Mouse (Mus musculus) c-Kit-positive CD71-negative TER-119-negative erythroid progenitor cells, embryonic 14.5 days (primary cell): ENCODE measurements around the gene Mief1.

Experiments used
- DNase-seq: peaks from one replicate; pipeline ENCODE4 v3.0.0-alpha.2; 2013; ENCODE audit warnings: low read depth

Mief1 gene

DNA sequence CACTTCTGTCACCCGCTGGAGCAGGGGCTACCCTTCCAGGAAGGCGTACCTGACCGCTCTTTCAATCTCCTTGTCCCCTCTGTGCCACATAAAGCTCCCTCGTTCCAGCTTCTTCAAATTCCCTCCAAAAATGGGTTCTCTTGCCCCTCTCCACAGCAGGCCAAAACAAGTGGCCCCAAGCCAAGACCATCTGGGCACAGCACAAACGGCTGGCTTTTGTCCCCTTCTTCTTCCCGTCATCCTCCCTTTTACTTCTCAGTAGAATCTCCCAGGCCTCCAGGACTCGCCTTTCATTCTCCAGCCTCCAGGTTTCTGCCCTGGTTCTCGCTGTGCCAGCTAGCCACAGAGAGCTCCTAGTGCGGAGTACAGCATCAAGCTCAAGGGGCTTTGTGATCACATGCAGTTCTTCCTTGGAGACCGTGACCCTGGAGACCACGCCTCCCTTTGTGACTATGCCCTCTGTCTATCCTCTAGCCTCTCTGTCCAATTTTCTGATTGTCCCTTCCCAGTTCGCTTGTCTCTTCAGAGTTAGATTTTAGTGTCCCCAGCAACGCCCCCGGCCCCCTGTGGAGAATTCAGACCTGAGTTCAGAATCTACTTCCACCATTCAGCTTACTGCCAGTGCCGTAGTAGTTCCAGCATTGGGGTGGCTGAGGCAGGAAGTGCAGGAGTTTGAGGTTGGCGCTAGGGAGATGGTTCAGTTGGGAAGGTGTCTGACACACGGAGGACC lies 5.6 kb upstream of the Mief1 start:
- DNase-seq: no peak

DNA sequence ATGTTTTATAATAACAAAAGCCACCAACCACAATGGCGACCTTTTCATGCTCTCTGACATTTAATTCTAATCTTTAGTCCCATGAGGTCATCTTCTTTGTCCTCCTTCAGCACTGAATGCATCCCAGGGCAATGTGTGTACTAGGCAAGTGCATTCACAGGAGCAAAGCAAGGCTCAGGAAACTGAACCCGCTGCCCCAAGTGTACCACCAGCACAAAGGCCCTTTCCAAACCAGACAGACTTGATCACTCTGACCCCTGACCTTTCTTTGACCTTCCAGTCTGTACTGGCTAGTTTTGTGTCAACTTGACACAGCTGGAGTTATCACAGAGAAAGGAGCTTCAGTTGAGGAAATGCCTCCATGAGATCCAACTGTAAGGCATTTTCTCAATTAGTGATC lies 1.5 kb upstream of the Mief1 start:
- no peak for DNase-seq

DNA sequence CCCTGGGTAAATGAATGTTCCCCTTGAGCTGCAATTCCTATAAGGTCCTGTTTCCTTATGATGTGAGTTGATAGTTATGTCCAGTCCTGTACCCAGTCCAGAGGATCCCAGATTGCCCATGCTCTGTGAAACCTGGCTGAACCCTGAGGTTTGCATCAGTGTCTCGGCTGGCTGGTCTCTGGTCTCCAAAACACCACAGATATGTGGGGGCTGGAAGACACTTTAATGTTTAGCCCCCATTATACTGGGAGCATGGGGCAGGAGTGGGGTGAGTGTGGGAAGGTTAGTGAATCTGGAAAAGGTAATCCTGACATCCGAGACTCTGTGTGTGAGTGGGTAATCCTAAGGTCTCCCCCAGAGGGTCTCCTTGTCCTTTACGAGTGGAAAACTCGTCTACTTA lies 765 bp upstream of the Mief1 start:
- no peak for DNase-seq

DNA sequence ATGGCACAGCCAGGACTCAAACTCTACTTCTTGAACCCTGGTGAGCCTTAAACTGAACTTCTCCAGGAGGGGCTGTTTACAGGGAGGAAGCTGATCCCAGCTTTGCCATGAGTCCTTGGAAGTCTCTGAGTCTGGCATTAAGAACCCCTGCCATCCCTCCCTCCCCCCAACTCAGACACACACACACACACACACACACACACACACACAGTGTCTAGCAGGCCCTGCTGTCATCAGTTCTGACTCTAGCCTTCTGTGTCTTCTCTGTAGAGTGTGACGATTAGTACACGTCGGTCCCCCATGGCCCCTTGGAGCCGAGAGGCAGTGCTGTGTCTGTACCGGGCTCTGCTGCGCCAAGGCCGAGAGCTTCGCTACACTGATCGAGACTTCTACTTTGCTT lies 1.7 kb downstream of the Mief1 start, which contains the start of gene AC140267.1:
Gene AC140267.1, plus strand, starts transcription at position 301 of the 400 bp plus-strand sequence.
- DNase-seq: no peak

DNA sequence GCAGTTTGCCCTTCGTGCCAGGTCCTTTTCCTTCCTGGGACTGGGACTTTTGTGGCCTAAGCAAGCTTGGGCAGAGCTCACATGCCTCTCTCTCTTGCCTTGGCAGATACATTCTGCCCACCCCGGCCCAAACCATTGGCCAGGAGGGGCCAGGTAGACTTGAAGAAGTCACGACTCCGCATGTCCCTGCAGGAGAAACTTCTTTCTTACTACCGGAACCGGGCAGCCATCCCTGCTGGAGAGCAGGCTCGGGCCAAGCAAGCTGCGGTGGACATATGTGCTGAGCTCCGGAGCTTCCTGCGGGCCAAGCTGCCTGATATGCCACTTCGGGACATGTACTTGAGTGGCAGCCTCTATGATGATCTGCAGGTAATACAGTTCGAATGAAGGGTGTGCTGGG lies 14.3 kb downstream of the Mief1 start:
- no peak for DNase-seq

DNA sequence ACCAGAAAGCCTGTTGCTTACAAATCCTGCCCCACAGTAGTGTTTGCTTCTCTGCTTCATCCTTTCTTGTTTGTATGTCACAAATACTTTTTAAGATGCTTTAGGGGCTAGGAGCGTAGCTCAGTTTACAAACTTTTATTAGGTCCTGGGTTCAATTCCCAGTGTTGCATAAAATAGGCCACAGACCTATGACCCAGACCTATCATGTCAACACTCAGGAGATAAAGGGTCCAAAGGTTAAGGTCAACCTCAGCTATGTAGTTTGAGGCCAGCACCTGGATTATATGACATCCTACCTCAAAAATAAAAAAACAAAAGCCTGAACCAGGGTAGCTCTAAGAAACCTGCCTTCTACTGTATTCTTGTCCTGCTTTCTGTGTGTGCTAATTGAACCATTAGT lies 14.8 kb downstream of the Mief1 start:
- no peak for DNase-seq

DNA sequence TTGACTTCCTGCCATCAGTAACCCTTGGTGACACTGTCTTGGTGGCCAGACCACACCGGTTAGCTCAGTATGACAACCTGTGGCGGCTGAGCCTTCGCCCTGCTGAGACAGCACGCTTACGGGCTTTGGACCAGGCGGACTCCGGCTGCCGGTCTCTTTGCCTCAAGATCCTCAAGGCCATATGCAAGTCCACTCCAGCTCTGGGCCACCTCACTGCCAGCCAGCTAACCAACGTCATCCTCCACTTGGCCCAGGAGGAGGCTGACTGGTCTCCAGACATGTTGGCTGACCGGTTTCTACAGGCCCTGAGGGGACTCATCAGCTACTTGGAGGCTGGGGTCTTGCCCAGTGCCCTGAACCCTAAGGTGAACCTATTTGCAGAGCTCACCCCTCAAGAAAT lies 15.9 kb downstream of the Mief1 start:
- no peak for DNase-seq

DNA sequence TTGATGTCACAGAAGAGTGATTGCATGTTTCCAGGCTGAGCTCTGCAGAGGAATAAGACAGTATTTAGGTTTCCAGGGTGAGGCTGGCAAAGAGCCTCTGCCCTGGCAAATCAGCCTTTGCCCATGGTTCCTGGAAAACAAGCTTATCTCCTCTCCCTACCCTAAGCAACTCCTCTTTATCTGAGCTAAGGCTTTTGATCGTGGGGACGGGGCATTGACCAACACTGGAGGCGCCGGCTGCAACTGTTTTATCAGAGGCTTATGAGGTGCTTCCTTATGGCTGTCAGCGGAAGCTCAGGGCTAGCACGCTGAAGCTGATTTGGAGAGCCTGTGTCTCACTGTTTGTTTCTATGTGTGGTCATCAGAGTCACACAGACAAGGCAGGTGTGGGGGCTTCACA lies 16.8 kb downstream of the Mief1 start:
- DNase-seq: no peak

DNA sequence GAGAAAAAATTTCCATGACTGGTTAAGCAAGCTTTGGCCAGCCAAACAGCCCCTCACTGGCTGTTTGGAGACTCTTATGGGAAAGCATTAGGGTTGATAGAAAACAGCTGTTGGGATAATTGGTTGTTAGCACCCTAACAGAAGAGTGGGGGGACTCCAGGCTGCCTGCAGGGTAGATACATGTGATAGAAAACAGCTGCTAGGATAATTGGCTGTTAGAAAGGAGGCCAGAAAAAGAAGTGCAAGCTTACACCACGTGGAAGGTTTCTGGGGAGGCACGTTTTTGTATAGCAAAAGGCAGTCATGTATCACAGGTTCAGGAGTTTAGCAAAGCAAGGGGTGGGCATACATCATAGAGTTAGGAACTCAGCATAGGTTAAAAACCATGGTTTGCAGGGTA lies 19.7 kb downstream of the Mief1 start:
- DNase-seq: no peak

DNA sequence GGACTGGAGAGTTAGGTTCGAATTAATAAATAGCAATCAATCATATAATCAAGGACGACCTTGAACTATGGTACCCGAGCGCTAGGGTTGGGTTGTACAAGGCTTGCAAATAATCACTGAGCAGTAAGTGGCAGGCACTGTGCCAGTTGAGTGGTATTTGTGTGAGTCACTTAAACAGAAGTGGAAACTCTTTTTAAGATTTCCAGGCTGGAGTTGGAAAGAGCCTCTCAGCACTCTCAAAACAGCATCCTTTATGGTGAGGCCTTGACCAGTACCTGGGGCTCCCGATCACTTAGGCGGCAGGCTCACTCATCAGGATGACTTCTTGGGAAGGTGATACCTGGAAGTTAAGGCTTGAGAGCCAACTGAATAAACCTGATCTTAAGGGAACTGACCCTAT lies 20.4 kb downstream of the Mief1 start:
- DNase-seq: no peak

DNA sequence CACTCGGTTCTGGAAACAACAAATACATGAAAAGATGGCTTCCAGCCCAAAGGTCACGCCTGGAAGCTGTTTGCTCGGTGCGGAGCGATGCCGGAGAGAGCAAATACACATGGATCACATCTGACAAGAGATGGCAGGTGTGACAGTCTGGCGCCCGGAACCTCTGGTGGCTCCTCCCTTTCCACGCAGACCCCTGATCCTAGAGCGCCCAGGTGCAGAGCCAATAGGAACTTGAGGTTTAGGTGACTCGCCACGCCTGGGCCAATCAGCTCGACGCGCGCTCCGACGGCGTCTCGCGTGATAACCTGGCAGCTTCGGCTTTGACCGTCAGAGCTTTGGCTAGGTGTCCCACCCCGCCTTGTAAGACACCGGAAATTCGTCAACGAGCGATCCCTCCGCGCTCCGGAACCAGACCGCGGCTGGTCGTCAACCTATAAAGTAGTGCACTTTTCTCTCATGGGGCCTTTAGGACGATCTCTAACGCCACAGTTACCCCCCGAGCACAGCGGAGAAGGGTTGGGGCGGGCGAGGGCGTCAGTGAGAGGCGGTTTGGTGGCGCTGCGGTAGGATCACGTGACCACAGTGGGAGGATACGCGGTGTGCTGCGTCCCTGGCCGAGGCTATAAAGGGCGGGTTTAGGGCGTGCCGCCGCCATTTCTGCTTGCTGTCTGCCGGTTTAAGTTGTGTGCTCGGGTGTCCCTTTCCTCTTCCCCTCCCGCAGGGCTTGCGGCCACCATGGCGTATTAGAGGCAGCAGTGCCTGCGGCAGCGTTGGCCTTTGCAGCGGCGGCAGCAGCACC lies 21.2 kb downstream of the Mief1 start, which contains the start of gene Atf4:
Gene Atf4, plus strand, starts transcription at position 338 of the 799 bp plus-strand sequence.
- DNase-seq: peak; percentile 95

DNA sequence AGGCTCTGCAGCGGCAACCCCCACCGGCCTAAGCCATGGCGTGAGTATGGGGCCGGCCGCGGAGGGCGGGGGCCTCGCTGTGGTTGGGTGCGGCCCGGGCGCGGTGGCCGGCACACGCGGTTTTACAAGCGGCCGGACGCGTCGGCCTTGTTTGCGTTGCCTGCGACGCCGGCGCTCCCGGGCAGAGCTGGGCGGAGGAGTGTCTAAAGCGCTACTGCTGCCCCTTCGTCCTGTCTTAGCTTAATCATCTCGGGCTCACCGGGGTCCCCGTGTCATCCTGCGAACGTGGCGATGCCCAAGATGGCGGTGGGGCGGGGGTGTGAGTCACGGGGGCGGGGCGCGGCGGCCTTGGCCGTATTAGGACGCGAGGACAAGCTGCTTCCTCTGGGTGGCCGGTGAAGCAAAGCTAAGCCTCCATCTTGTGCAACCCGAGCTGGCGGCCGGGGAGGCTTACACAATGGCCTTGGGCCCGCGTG lies 21.9 kb downstream of the Mief1 start:
- peak; percentile 74 for DNase-seq

DNA sequence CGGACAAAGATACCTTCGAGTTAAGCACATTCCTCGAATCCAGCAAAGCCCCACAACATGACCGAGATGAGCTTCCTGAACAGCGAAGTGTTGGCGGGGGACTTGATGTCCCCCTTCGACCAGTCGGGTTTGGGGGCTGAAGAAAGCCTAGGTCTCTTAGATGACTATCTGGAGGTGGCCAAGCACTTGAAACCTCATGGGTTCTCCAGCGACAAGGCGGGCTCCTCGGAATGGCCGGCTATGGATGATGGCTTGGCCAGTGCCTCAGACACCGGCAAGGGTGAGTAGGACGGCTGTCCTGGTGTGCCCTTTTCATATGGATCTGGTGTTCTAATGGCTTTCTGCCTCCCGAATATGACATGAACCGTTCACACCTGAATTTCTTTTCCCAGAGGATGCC lies 22.4 kb downstream of the Mief1 start:
- no peak for DNase-seq

DNA sequence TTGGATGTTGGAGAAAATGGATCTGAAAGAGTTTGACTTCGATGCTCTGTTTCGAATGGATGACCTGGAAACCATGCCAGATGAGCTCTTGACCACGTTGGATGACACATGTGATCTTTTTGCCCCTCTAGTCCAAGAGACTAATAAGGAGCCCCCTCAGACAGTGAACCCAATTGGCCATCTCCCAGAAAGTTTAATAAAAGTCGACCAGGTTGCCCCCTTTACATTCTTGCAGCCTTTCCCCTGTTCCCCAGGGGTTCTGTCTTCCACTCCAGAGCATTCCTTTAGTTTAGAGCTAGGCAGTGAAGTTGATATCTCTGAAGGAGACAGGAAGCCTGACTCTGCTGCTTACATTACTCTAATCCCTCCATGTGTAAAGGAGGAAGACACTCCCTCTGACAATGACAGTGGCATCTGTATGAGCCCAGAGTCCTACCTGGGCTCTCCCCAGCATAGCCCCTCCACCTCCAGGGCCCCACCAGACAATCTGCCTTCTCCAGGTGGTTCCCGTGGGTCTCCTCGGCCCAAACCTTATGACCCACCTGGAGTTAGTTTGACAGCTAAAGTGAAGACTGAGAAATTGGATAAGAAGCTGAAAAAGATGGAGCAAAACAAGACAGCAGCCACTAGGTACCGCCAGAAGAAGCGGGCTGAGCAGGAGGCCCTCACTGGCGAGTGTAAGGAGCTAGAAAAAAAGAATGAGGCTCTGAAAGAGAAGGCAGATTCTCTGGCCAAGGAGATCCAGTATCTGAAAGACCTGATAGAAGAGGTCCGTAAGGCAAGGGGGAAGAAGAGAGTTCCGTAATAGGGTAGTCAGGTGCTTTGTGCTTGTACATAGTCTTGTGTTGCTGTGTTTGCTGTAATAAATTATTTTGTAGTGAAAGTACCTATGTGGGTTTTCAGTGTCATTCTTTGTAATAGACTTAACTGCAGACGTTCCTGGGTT lies 23.1 kb downstream of the Mief1 start:
- no peak for DNase-seq

DNA sequence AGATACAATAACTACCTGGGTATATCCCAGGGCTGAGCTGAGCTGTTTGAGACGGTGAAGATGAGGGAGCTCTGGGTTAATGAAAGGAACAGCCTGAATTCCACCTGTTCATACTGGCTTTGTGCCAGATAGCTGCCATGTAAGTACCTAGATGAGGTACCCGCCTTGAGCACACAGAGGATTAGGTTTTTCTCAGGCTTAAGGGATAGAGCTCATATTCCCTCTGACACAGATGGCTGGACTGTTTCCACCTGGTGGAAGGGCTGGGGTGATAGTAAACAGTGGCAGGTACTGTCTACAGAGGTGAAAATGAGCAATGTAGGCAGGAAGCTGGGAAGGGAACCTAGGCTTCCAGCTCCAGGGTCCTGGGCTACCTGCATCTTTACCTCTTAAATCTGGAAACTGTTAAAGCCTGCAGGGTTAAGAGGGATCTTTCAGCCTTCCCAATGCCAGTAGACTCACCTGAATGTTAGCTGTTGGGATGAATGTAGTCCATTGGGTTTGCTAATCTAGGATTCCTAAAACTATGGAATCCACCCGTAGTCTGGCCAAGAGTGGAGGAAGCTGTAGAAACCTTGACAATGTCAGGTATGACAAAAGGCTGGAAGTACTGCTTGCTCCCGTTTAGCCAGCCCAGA lies 23.9 kb downstream of the Mief1 start:
- DNase-seq: no peak

DNA sequence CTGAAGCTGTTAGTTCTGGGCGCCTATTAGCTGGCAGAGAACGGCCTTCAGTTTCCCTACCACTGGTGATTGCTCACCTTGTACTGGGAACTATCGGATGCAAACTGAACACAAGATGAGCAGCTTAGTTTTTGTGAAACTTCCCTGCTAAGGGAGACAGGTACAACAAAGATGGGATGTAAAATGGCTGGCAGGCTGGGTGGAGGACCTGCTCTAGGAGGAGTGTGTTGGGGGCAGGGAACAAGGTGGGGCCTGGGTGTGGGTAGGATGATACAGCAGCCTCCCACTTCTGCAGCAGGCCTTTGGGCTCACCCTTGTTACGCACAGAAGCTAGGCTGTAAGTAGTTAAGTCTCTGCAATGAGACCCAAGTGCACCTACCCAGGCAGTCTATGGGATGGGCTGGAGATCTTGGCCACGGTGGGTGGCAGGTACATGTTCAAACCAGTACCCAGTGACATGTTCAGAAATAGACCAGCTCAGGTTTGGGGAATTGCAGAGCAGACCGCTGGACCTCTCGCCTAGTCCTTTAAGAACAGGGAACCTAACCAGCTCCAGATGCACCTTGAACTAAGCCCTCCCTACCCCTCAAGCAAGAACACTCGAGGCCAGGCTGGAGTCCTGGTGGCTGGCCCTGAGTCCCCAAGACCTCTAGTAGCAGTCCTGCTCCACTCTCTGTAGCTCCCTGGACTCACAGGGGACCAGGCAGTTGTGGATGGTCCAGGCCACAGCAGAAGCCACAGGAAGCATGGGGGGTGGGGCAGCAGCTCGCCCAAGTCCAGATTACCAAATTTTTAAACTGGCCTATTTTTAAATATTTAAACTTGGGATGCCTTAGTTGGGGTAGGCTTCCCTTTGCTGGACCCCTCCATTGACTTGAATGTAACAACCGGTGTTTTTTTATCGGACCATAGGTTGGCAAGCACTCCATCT lies 24.7 kb downstream of the Mief1 start:
- DNase-seq: no peak

DNA sequence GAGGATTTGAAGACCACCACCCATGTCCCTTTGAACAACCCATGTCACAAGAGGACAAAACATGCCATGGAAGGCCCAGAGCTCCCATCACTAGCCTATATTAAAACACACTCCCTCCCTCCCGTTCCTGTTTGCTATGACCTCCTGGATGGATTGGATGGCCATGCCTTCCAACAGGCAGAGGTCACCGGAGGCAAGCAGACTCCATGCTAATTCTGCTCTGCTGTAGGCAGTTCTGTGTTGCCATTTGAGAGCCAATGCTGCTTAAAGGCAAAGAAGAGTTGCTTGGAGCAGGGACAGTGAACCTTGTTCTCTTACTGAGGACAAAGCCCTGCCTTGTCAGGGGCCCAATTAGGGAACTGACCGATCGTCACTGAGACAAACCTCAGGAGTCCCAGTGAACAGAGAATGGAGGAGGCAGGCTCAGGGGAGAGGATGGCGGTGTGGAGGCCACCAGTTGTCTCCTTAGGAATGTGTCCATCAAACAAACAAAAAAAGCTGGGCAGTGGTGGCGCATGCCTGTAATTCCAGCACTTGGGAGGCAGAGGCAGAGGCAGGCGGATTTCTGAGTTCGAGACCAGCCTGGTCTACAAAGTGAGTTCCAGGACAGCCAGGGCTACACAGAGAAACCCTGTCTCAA lies 25.7 kb downstream of the Mief1 start:
- no peak for DNase-seq

DNA sequence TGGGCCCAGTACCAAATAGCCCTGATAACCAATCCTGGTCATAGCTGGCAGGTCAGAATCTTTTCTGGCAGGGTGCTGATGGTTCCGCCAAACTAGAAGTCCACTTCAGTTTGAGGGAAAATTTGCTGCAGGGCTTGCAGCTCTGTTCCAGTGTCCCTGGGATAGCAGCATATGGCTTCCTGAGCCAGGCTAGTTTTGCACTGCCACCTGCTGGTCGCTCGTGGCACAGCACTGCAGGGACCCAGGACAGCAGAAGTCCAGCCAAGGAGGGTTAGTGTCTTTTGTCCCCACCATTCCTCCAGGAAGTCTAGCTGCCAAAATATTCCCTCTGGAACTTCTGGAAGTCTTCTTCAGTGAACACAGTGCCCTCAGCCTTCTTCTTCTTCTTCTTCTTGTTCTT lies 26.9 kb downstream of the Mief1 start:
- DNase-seq: peak; percentile 74

DNA sequence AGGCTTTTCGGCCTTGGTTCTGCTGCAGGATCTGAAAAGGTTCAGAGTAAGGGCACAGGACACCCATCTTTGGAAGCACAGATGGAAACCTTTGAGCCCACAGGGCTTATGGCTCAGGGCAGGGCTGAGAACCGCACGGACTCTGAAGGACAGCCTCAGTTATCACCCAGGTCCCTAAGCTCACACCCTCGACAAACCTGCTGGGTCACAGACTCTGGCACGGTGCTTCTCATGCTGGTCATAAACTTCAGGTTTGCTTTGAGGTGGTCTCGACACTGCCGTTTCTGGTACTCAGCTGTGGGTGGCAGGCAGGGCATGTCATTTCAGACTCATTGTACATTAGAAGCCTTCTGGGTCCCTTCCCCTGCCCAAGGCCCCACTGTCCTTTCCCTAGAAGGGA lies 27.3 kb downstream of the Mief1 start:
- DNase-seq: no peak
